Mouse (Mus musculus): ENCODE results near the gene Oprd1.

Gene Oprd1

GRCm38 (mm10) chr4:132133920-132134319, 10.4 kb downstream of the Oprd1 start:
- no peak for DNase-seq (ENCODE audit: low read depth, low spot score)

DNA sequence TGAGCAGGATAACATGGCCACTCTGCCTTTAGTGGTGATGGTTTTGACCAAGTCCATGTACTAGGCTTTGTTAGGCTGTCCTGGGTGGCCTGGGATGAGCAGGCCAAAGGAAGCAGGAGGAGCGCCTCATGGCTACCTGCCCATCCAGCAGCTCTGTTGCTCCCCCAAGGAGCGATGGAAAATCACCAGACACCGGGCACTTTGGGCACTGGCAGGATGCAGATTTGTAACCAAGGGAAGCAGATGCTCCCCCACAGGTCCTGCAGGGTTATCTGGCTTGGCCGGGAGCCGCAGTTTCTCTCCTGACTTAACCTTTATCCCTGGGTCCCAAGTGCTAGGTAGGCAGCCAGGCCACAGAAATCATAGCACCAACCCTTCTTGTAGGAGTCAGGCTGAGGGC, 10.9 kb downstream of the Oprd1 start:
- no peak for DNase-seq (ENCODE audit: low read depth, low spot score)

DNA sequence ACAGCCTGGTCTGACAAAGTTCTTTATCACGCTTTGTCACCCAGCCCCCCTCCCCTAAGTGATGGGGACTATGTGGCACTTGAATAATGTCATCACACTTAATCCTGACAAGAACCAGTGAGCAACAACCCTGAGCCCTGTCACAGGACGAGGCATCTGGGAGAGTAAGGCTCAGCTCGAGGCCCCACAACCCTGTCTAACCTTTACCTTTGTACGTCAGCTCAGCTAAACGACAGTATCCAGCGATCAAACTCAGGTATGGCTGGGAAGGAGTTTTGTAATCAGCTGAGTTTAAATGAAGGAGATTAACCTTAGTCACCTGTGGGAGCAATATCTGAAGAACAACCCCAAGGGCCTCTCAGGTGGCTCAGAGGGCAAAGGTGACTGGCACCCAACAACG, 12.0 kb downstream of the Oprd1 start:
- no peak for DNase-seq (ENCODE audit: low read depth, low spot score)

DNA sequence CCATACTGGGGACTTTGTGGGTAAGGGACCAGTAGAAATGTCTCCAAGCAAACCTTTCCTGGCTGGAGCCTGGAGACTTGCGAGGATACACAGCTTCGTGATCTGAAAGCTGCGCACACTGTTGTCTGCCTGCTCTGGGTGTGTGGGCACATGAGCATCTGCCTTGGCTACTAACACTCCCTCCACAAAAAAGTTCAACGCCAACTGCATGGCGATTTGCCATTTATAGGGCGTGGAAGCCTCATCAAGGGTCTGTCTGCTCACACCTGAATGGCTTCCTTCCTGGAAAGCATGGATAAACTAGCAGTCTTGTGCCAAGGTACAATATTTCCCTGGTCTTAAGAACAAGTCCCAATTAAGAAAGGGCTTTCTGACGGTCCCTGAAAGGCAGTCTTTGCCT, 12.5 kb downstream of the Oprd1 start:
- DNase-seq (ENCODE audit: low read depth, low spot score) = no peak

GRCm38 (mm10) chr4:132131116-132131515, 13.2 kb downstream of the Oprd1 start:
- DNase-seq (ENCODE audit: low read depth, low spot score) = no peak

- DNase-seq (ENCODE audit: low read depth, low spot score) = no peak
Observed at GRCm38 (mm10) chr4:132130645-132131044, 13.6 kb downstream of the Oprd1 start.

GRCm38 (mm10) chr4:132130134-132130533, 14.2 kb downstream of the Oprd1 start:
- DNase-seq (ENCODE audit: low read depth, low spot score) = no peak

GRCm38 (mm10) chr4:132128997-132129636, 15.2 kb downstream of the Oprd1 start:
- DNase-seq (ENCODE audit: low read depth, low spot score) = no peak

- DNase-seq (ENCODE audit: low read depth, low spot score) = no peak
Observed at GRCm38 (mm10) chr4:132127091-132127490, 17.2 kb downstream of the Oprd1 start.

DNA sequence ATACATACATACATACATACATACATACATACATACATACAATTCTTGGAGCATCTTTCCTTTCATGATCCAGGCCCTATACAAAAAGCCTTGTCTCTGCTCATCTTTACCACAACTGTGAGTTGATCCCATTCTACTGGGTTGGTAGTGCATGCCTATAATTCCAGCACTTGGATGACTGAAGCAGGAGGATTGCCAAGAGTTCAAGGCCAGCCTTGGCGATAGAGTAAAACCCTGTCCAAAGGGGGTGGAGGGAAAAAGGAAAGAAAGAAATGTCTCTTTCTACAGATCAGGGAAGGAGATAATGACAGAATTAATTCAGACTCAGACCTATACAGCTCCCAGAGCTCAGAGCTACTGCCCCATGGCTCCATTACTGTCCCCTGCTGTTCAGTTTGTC, 21.1 kb downstream of the Oprd1 start:
- no peak for DNase-seq (ENCODE audit: low read depth, low spot score)

- DNase-seq (ENCODE audit: low read depth, low spot score) = no peak
Observed at GRCm38 (mm10) chr4:132121674-132122073, 22.6 kb downstream of the Oprd1 start.

DNA sequence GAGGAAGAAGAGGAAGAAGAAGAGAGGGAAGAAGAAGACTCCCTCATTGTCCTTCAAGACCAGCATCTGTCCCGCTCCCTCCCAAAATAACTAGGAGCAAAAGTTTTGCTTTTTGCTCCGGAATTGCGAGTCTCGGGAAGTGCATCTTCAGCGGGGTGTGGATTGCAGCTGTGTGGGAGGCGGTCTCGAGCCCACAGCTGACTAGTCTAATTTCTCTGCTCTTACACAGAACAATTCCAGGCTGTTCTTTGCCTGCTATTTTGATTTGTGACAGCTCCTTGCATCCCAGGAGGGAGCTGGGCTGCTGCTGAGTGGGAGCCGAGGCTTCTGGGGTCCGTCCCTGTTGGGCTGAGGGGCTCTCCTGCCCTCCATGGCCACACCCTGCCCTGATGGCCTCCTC, 24.7 kb downstream of the Oprd1 start:
- DNase-seq (ENCODE audit: low read depth, low spot score) = no peak

GRCm38 (mm10) chr4:132116315-132116714, 28.0 kb downstream of the Oprd1 start:
- no peak for DNase-seq (ENCODE audit: low read depth, low spot score)

- no peak for DNase-seq (ENCODE audit: low read depth, low spot score)
Observed at GRCm38 (mm10) chr4:132113411-132114095, 30.7 kb downstream of the Oprd1 start.

- no peak for DNase-seq (ENCODE audit: low read depth, low spot score)
Observed at GRCm38 (mm10) chr4:132111227-132111626, 33.1 kb downstream of the Oprd1 start.

DNA sequence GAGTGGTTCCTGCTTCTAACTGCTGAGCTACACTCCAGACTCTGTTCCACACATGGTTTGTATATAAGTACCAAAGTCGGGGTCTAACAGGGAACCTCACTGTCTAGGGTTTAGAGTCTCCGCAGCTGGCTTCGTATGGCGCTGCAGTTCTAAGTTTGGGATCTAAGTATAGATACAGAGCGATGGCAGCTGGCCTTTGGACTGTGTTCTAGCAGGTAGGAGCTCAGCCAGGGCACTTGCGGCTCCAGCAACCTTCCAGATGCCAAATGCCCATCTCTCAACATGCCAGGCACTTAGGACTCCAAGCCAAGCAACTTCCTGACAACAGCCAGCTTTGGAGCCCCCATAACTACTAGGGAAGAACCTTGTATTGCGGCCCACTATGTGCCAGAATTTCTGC, 36.1 kb downstream of the Oprd1 start:
- no peak for DNase-seq (ENCODE audit: low read depth, low spot score)

DNA sequence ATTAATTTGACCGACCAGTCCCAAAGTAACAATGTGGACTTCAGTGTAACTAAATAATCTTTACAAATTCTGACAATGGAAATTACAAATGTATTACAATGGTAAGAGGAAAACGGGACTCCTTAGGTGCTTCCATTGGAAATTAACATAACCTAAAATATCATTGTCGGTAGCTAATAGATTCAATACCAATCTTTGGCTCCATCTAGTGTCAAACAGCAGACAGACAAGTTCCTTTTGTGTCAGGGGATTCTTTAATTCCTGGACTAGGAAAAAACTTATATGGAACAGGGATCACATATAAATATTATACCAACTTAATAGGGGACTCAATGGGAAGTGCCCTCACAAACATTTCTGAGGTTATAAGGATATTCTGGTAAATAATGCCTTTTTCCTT, 43.1 kb downstream of the Oprd1 start:
- DNase-seq (ENCODE audit: low read depth, low spot score) = no peak

- DNase-seq (ENCODE audit: low read depth, low spot score) = no peak
Observed at GRCm38 (mm10) chr4:132099548-132099947, 44.7 kb downstream of the Oprd1 start.

- DNase-seq (ENCODE audit: low read depth, low spot score) = no peak
Observed at GRCm38 (mm10) chr4:132095043-132095442, 49.2 kb downstream of the Oprd1 start.

DNA sequence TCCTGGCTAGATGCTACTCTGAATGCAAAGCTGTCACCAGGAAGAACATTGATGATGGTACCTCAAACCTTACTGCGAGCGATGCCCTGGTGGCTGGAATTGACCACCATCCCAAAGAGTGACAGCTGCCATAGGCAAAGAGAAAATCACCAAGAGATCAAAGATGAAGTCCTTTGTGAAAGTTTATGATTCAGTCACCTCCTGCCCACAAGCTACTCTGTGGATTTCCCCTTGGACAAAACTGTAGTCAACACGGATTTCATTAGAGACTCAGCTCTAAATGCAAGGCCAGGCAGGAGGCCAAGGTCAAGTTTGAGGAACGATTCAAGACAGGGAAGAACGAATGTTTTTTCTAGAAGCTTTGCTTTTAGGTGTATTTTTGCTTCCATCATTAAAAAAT, 50.4 kb downstream of the Oprd1 start:
- DNase-seq (ENCODE audit: low read depth, low spot score) = no peak

- no peak for DNase-seq (ENCODE audit: low read depth, low spot score)
Observed at GRCm38 (mm10) chr4:132093136-132093535, 51.1 kb downstream of the Oprd1 start.

GRCm38 (mm10) chr4:132088921-132089320, 55.4 kb downstream of the Oprd1 start:
- no peak for DNase-seq (ENCODE audit: low read depth, low spot score)

GRCm38 (mm10) chr4:132085114-132085513, 59.2 kb downstream of the Oprd1 start:
- DNase-seq (ENCODE audit: low read depth, low spot score) = no peak
